Mouse (Mus musculus): ENCODE measurements around the gene Gm37240.

DNA sequence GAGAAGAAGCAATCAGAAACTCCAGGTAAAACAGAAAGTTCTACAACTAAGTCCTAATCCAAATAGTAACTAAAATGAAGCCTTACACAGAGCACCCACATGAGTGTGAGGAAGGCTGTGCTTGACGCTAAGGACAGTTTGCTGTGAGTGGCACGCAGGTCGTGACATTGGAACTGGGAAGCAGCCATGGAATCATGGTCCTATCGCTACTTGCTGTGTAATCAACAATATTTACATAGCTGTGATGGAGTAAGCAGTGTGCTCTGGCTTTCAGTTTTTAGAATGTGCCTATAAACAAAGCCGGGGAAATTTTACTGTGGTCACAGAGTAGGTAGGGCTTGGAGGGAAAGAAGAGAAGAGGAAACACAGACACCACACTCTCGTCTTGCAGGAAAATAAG is 622.8 kb downstream of the Gm37240 start:
- TF ChIP-seq CTCF (IDR thresholded peaks at IDR 0.05; ENCODE audit: low read depth) (no peak), EP300 (optimal IDR thresholded peaks at IDR 0.05) (no peak)
